Mouse (Mus musculus): ENCODE results near the gene Lmx1b. TPM values are rescaled to one million over a fixed set of nuclear protein-coding genes. Genes with fewer than 3 reads are reported as not detected.

Lmx1b gene
- not detected for polyA plus RNA-seq (2012; fragmentation: generic; extraction: Trizol)

GRCm38 (mm10) chr2:33640171-33640721 is at the start of gene Lmx1b:
Gene Lmx1b (minus strand): TSS chr2:33640511.
- Histone ChIP-seq H3K79me2 (ENCODE audit: control insufficient read depth, insufficient read depth) (no peaks in the 10 kb centered on the region), H3K4me2 (ENCODE audit: low read depth) (no peak within 1 kb of the TSS), H3K27me3 (ENCODE audit: control insufficient read depth, insufficient read depth, insufficient read length) (peaks cover 95% of the 10 kb centered on the region), H3K36me3 (ENCODE audit: control insufficient read depth, insufficient read depth) (no peaks in the 10 kb centered on the region), H3ac (ENCODE audit: control insufficient read depth, insufficient read length) (no peak within 1 kb of the TSS), H3K4me3 (no peak within 1 kb of the TSS)
- TF ChIP-seq MYOD1 (IDR thresholded peaks at IDR 0.05; ENCODE audit: control insufficient read depth in 1 of 3, insufficient read length in 2 of 3, low read depth in 2 of 3) (no peak), MAX (IDR thresholded peaks at IDR 0.05; ENCODE audit: low read depth) (no peak), CEBPB (IDR thresholded peaks at IDR 0.05; ENCODE audit: insufficient read depth, poor library complexity, severe bottlenecking) (no peak), USF1 (IDR thresholded peaks at IDR 0.05; ENCODE audit: low read depth) (no peak), REST (IDR thresholded peaks at IDR 0.05; ENCODE audit: insufficient read depth, insufficient read length) (no peak), POLR2AphosphoS2 (IDR thresholded peaks at IDR 0.05; ENCODE audit: insufficient read length, low read depth) (no peak), E2F4 (IDR thresholded peaks at IDR 0.05; ENCODE audit: insufficient read depth) (no peak), TCF12 (IDR thresholded peaks at IDR 0.05; ENCODE audit: insufficient read depth, poor library complexity, severe bottlenecking) (no peak), MYOG (IDR thresholded peaks at IDR 0.05; ENCODE audit: control insufficient read depth in 1 of 3, insufficient read depth in 1 of 3, insufficient read length in 2 of 3, low read depth in 2 of 3) (no peak), SRF (IDR thresholded peaks at IDR 0.05; ENCODE audit: control insufficient read depth, insufficient read length, low read depth) (no peak), TCF3 (IDR thresholded peaks at IDR 0.05; ENCODE audit: insufficient read length, low read depth) (no peak), POLR2A (IDR thresholded peaks at IDR 0.05; ENCODE audit: insufficient read length, low read depth) (no peak)

GRCm38 (mm10) chr2:33689880-33690462 is 49.7 kb upstream of the Lmx1b start:
- Histone ChIP-seq H3K27me3 (ENCODE audit: control insufficient read depth, insufficient read depth, insufficient read length) (peaks cover 15% of the 10 kb centered on the region), H3K79me2 (ENCODE audit: control insufficient read depth, insufficient read depth) (no peaks in the 10 kb centered on the region), H3K4me3 (no peak overlapping the region), H3ac (ENCODE audit: control insufficient read depth, insufficient read length) (no peak overlapping the region), H3K4me2 (ENCODE audit: low read depth) (no peak overlapping the region), H3K36me3 (ENCODE audit: control insufficient read depth, insufficient read depth) (no peaks in the 10 kb centered on the region)
- TF ChIP-seq SRF (IDR thresholded peaks at IDR 0.05; ENCODE audit: control insufficient read depth, insufficient read length, low read depth) = no peak
- TF ChIP-seq POLR2A (IDR thresholded peaks at IDR 0.05; ENCODE audit: insufficient read length, low read depth) = no peak
- no peak for TF ChIP-seq MYOG (IDR thresholded peaks at IDR 0.05; ENCODE audit: control insufficient read depth in 1 of 3, insufficient read depth in 1 of 3, insufficient read length in 2 of 3, low read depth in 2 of 3)
- TF ChIP-seq TCF3 (IDR thresholded peaks at IDR 0.05; ENCODE audit: insufficient read length, low read depth) = no peak
- no peak for TF ChIP-seq REST (IDR thresholded peaks at IDR 0.05; ENCODE audit: insufficient read depth, insufficient read length)
- TF ChIP-seq E2F4 (IDR thresholded peaks at IDR 0.05; ENCODE audit: insufficient read depth) = no peak
- no peak for TF ChIP-seq POLR2AphosphoS2 (IDR thresholded peaks at IDR 0.05; ENCODE audit: insufficient read length, low read depth)
- TF ChIP-seq CEBPB (IDR thresholded peaks at IDR 0.05; ENCODE audit: insufficient read depth, poor library complexity, severe bottlenecking) = no peak
- no peak for TF ChIP-seq TCF12 (IDR thresholded peaks at IDR 0.05; ENCODE audit: insufficient read depth, poor library complexity, severe bottlenecking)
- TF ChIP-seq MYOD1 (IDR thresholded peaks at IDR 0.05; ENCODE audit: control insufficient read depth in 1 of 3, insufficient read length in 2 of 3, low read depth in 2 of 3) = no peak
- TF ChIP-seq USF1 (IDR thresholded peaks at IDR 0.05; ENCODE audit: low read depth) = no peak
- TF ChIP-seq MAX (IDR thresholded peaks at IDR 0.05; ENCODE audit: low read depth) = no peak

- H3ac ChIP-seq (ENCODE audit: control insufficient read depth, insufficient read length) = no peak overlapping the region
- no peak overlapping the region for H3K4me3 ChIP-seq
- H3K79me2 ChIP-seq (ENCODE audit: control insufficient read depth, insufficient read depth) = no peaks in the 10 kb centered on the region
- no peak for TF ChIP-seq MAX (IDR thresholded peaks at IDR 0.05; ENCODE audit: low read depth)
- no peak for TF ChIP-seq MYOD1 (IDR thresholded peaks at IDR 0.05; ENCODE audit: control insufficient read depth in 1 of 3, insufficient read length in 2 of 3, low read depth in 2 of 3)
- no peak for TF ChIP-seq TCF12 (IDR thresholded peaks at IDR 0.05; ENCODE audit: insufficient read depth, poor library complexity, severe bottlenecking)
- no peak for TF ChIP-seq CEBPB (IDR thresholded peaks at IDR 0.05; ENCODE audit: insufficient read depth, poor library complexity, severe bottlenecking)
- TF ChIP-seq TCF3 (IDR thresholded peaks at IDR 0.05; ENCODE audit: insufficient read length, low read depth) = no peak
- TF ChIP-seq REST (IDR thresholded peaks at IDR 0.05; ENCODE audit: insufficient read depth, insufficient read length) = no peak
- H3K27me3 ChIP-seq (ENCODE audit: control insufficient read depth, insufficient read depth, insufficient read length) = peaks cover 15% of the 10 kb centered on the region
- no peaks in the 10 kb centered on the region for H3K36me3 ChIP-seq (ENCODE audit: control insufficient read depth, insufficient read depth)
- no peak overlapping the region for H3K4me2 ChIP-seq (ENCODE audit: low read depth)
These were observed 49.0 kb upstream of the Lmx1b start for GRCm38 (mm10) chr2:33689155-33689879.

- H3K36me3 ChIP-seq (ENCODE audit: control insufficient read depth, insufficient read depth) = no peaks in the 10 kb centered on the region
- no peak overlapping the region for H3ac ChIP-seq (ENCODE audit: control insufficient read depth, insufficient read length)
- H3K27me3 ChIP-seq (ENCODE audit: control insufficient read depth, insufficient read depth, insufficient read length) = peaks cover 40% of the 10 kb centered on the region
- H3K79me2 ChIP-seq (ENCODE audit: control insufficient read depth, insufficient read depth) = no peaks in the 10 kb centered on the region
- no peak overlapping the region for H3K4me3 ChIP-seq
- no peak overlapping the region for H3K4me2 ChIP-seq (ENCODE audit: low read depth)
- TF ChIP-seq USF1 (IDR thresholded peaks at IDR 0.05; ENCODE audit: low read depth) = no peak
- TF ChIP-seq POLR2A (IDR thresholded peaks at IDR 0.05; ENCODE audit: insufficient read length, low read depth) = no peak
- TF ChIP-seq TCF3 (IDR thresholded peaks at IDR 0.05; ENCODE audit: insufficient read length, low read depth) = no peak
These were observed 43.3 kb upstream of the Lmx1b start for GRCm38 (mm10) chr2:33683594-33683993.

All from myocyte (in vitro differentiated cells).